Mouse (Mus musculus) CD4-positive naive resting alpha-beta T cell, adult 57 days (primary cell): ENCODE data around the gene Slc2a8. TPM values are rescaled to one million over a fixed set of nuclear protein-coding genes. Genes with fewer than 3 reads are reported as not detected.

Source experiments
- total RNA-seq: library from RNA; stranded (reverse); gene quantifications from one replicate; pipeline ENCODE4 v1.2.4, GENCODE M21; 2023

The Slc2a8 gene
- total RNA-seq: 4.1 TPM

DNA sequence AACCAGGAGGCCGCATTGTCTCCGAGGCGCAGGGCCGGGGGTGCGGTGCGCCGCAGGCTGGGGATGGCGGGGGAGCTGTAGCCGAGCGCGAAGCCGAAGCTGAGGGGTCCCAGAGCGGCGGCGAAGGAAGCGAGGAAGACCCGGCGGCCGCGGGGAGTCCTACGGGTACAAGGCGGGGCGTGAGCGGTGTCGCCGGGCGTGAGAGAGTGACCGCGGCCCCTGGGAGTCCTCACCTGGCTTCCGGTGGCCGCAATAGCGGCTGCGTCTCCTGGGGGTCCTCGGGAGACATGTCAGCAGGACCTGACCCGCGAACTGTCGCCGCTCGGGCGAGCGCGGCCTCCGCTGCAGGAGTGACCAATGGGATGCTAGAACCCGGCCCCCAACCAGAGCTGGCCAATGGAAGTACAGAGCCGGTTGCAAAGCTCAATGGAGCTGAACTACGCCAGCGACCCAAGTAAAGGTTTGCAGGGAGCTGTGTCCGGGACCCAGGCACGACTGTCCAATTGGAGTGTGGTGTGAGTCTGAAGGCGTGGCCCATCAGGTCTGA is at the start of gene Slc2a8:
TSS of gene Slc2a8 (minus strand) at position 359 of the 547 bp plus-strand sequence.

DNA sequence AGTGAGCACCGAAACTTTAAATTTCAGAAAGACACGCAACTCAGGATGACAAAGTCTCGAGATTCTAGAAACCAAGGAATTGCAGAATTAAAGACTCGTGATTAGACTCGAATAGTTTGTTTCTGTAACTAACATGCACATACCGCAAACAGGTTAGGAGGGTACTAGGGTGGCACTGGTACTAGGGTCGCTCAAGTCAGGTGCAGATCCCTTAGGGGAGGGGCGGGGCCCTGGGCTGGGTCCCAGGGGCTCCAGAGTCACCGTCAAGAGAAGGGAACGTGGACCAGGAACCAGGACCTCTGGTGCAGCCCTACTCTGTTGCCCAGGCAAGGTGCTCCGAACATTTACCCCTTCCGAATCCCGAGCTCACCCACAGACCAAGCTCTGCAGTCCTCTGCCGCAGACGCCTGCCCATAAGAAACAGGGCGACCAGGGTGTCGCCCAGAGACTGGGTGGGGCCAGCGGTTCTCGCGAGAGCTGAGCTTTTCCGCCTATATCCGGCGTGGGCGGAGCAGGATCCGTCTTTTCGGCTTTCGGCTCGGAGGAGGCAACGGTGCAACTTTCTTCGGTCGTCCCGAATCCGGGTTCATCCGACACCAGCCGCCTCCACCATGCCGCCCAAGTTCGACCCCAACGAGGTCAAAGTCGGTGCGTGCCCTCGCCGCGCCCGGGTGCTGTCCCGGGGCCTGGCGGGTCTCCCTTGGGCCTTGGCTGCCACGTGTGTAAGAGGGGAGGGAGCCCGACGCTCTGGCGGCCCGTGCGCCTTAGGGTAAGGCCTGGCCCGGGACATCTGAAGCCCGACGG is 20.5 kb downstream of the Slc2a8 start, which contains the start of the genes Rpl12 and Lrsam1:
TSS of gene Rpl12 (plus strand) at position 368 of the 804 bp plus-strand sequence.
TSS of gene Lrsam1 (minus strand) at position 423 of the 804 bp plus-strand sequence.

Other genes starting within 250 kb of the Slc2a8 start
- gene 6330409D20Rik, start 241.1 kb downstream of the Slc2a8 start, total RNA-seq: not detected
- 30.4 TPM for gene Tor2a, start 224.8 kb downstream of the Slc2a8 start, total RNA-seq
- gene Ttc16, start 206.4 kb downstream of the Slc2a8 start, total RNA-seq: not detected
- gene Ptrh1, start 206.3 kb downstream of the Slc2a8 start, total RNA-seq: 8.0 TPM
- not detected for gene Cfap157, start 197.7 kb downstream of the Slc2a8 start, total RNA-seq
- gene Stxbp1, start 134.8 kb downstream of the Slc2a8 start, total RNA-seq: 1.8 TPM
- gene Fam129b, start 106.0 kb downstream of the Slc2a8 start, total RNA-seq: 0.65 TPM
- gene Rpl12, start 20.5 kb downstream of the Slc2a8 start, total RNA-seq: 1,346 TPM
- 9.1 TPM for gene Lrsam1, start 20.5 kb downstream of the Slc2a8 start, total RNA-seq
- 0.41 TPM for gene Garnl3, start 149.6 kb upstream of the Slc2a8 start, total RNA-seq
- gene Angptl2, start 234.0 kb upstream of the Slc2a8 start, total RNA-seq: 1.2 TPM